Mouse (Mus musculus) cortical plate, adult 2 months (tissue): ENCODE measurements around the gene Mst1.

ENCODE experiments used
- CTCF ChIP-seq: fragments of 200-500 bp; IDR thresholded peaks from 2 replicates; pipeline ENCODE4 v1.5.1; 2011; ENCODE audit warnings: mild to moderate bottlenecking, control low read depth, low read length; ENCODE audit not compliant: insufficient read depth; ENCODE audit errors: extremely low read depth
- POLR2A ChIP-seq: fragments of 200-500 bp; IDR thresholded peaks from 2 replicates; pipeline ENCODE4 v1.6.1; 2011; ENCODE audit warnings: mild to moderate bottlenecking, low read length, control low read depth; ENCODE audit not compliant: insufficient read depth; ENCODE audit errors: extremely low read depth

DNA sequence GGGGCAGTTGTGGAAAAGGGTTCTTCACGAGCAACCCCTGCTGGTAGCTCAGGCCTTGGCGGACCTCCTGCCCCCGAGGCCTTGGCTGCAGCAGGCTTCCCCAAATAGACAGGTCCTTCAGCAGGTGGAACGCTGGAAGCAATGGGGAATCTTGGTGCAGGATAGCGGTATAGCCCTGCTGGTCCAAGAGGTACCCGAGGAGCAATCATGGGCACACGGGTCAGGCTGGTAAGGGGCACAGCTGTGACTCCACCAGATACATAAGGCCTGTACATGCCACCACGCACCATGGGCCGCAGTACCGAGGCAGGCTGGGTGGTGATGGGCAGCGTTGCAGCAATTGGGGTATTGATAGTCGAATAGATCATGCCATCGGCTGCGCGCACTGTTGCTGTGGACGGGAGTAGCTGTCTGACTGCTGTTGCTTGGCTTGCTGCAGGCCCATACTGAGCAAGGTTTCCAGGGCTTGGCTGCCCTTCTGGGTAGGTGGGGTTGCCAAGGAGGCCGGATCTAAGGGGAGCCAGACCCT is 31.4 kb downstream of the Mst1 start:
- TF ChIP-seq POLR2A, result no peak
- no peak for TF ChIP-seq CTCF
